Mouse (Mus musculus) kidney, adult 2 months (tissue): Measurements from ENCODE around the gene Bap1.

ENCODE experiments used
- CTCF ChIP-seq: fragments of 200-500 bp; conservative IDR thresholded peaks from 2 replicates; pipeline ENCODE4 v1.5.1; 2011; ENCODE audit warnings: low read depth, mild to moderate bottlenecking, control low read depth, low read length, moderate library complexity, mixed read lengths; ENCODE audit not compliant: insufficient read depth, insufficient read length
- POLR2A ChIP-seq: fragments of 200-500 bp; IDR thresholded peaks from one replicate; pipeline ENCODE4 v1.6.1; 2011; ENCODE audit warnings: low read depth, low read length, control low read depth

DNA sequence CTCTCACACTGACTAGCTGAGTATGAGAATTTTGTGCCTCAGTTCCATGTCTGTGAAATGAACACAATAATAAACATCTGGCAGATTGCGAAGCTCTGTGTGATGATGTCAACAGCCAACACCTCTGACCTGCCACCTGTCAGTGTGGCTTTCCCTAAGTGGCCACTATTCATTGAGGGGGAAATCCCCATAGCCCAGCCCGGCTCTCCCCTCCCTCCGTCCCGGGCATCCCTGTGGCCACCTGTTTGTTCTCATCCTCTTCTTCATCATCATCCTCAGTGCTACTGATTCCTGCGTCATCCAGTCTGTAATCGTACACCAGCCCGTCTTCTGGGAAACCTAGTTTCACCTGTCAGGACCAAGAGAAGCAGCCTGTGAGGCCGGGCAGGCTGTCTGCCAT lies 34.5 kb downstream of the Bap1 start:
- TF ChIP-seq CTCF: no peak
- TF ChIP-seq POLR2A: no peak
